Mouse (Mus musculus): ENCODE data around the gene Cdyl.

Gene Cdyl

GRCm38 (mm10) chr13:35840102-35840501, 180.5 kb downstream of the Cdyl start:
- DNase-seq (ENCODE audit: low spot score in 2 of 2) = no peak

- DNase-seq (ENCODE audit: low spot score in 2 of 2) = no peak
Measured at GRCm38 (mm10) chr13:35843383-35843782, 183.8 kb downstream of the Cdyl start.

GRCm38 (mm10) chr13:35845306-35845705, 185.7 kb downstream of the Cdyl start:
- no peak for DNase-seq (ENCODE audit: low spot score in 2 of 2)

GRCm38 (mm10) chr13:35848694-35849093, 189.1 kb downstream of the Cdyl start:
- DNase-seq (ENCODE audit: low spot score in 2 of 2) = peak in 1 of 2 experiments; percentile 20

- no peak for DNase-seq (ENCODE audit: low spot score in 2 of 2)
Measured at GRCm38 (mm10) chr13:35851581-35851980, 191.9 kb downstream of the Cdyl start.

GRCm38 (mm10) chr13:35852851-35853575, 193.4 kb downstream of the Cdyl start:
- no peak for DNase-seq (ENCODE audit: low spot score in 2 of 2)

- no peak for DNase-seq (ENCODE audit: low spot score in 2 of 2)
Measured at GRCm38 (mm10) chr13:35857486-35857885, 197.9 kb downstream of the Cdyl start.

GRCm38 (mm10) chr13:35860916-35861315, 201.3 kb downstream of the Cdyl start:
- no peak for DNase-seq (ENCODE audit: low spot score in 2 of 2)

GRCm38 (mm10) chr13:35870659-35871058, 211.0 kb downstream of the Cdyl start:
- DNase-seq (ENCODE audit: low spot score in 2 of 2) = no peak

- no peak for DNase-seq (ENCODE audit: low spot score in 2 of 2)
Measured at GRCm38 (mm10) chr13:35871107-35871506, 211.5 kb downstream of the Cdyl start.

- DNase-seq (ENCODE audit: low spot score in 2 of 2) = no peak
Measured at GRCm38 (mm10) chr13:35875396-35875795, 215.8 kb downstream of the Cdyl start.

- DNase-seq (ENCODE audit: low spot score in 2 of 2) = no peak
Measured at GRCm38 (mm10) chr13:35878282-35878681, 218.6 kb downstream of the Cdyl start.

- no peak for DNase-seq (ENCODE audit: low spot score in 2 of 2)
Measured at GRCm38 (mm10) chr13:35879068-35879467, 219.4 kb downstream of the Cdyl start.

- DNase-seq (ENCODE audit: low spot score in 2 of 2) = no peak
Measured at GRCm38 (mm10) chr13:35879519-35879918, 219.9 kb downstream of the Cdyl start.

GRCm38 (mm10) chr13:35880555-35881046, 221.0 kb downstream of the Cdyl start:
- no peak for DNase-seq (ENCODE audit: low spot score in 2 of 2)

GRCm38 (mm10) chr13:35886121-35886725, 226.6 kb downstream of the Cdyl start:
- peak; percentile 60 to 65 for DNase-seq (ENCODE audit: low spot score in 2 of 2)

- no peak for DNase-seq (ENCODE audit: low spot score in 2 of 2)
Measured at GRCm38 (mm10) chr13:35892866-35893265, 233.2 kb downstream of the Cdyl start.

GRCm38 (mm10) chr13:35905378-35905777, 245.7 kb downstream of the Cdyl start:
- DNase-seq (ENCODE audit: low spot score in 2 of 2) = no peak

GRCm38 (mm10) chr13:35905879-35906481, 246.3 kb downstream of the Cdyl start, which contains the start of gene Rpp40:
Gene Rpp40, minus strand, starts transcription at chr13:35906359.
- peak; percentile 86 for DNase-seq (ENCODE audit: low spot score in 2 of 2)

GRCm38 (mm10) chr13:35911476-35911875, 251.8 kb downstream of the Cdyl start:
- DNase-seq (ENCODE audit: low spot score in 2 of 2) = no peak

Data from urinary bladder, postnatal 4 days (tissue).